Mouse (Mus musculus) lung, adult 2 months (tissue): ENCODE measurements around the gene Cotl1.

Source experiments
- CTCF ChIP-seq: fragments of 200-500 bp; IDR thresholded peaks from 2 replicates; pipeline ENCODE4 v1.5.1; 2011; ENCODE audit warnings: mild to moderate bottlenecking, low read length, control low read depth; ENCODE audit not compliant: insufficient read depth
- POLR2A ChIP-seq: fragments of 200-500 bp; IDR thresholded peaks from 2 replicates; pipeline ENCODE4 v1.6.1; 2011; ENCODE audit warnings: low read depth, mild to moderate bottlenecking, control low read depth, low read length, borderline replicate concordance; ENCODE audit errors: extremely low read depth

GRCm38 (mm10) chr8:119862749-119863148 lies 22.4 kb upstream of the Cotl1 start:
- TF ChIP-seq CTCF (no peak), POLR2A (no peak)
